Mouse (Mus musculus) ES-Bruce4 (cell line): ENCODE results near the gene Rasa4.

Source experiments
- CTCF ChIP-seq: IDR thresholded peaks from one replicate; pipeline ENCODE4 v1.8.1; 2011; ENCODE audit warnings: low read depth, low read length
- POLR2A ChIP-seq: IDR thresholded peaks from one replicate; pipeline ENCODE4 v1.8.1; 2011; ENCODE audit warnings: low read length; ENCODE audit not compliant: insufficient read depth

GRCm38 (mm10) chr5:136040210-136040609, 43.5 kb upstream of the Rasa4 start:
- no peak for TF ChIP-seq CTCF
- no peak for TF ChIP-seq POLR2A
